Mouse (Mus musculus) limb, embryonic 11.5 days (tissue): ENCODE data around the gene Rab4b. TPM values are rescaled to one million over a fixed set of nuclear protein-coding genes. Genes with fewer than 3 reads are reported as not detected.

ENCODE experiments used
- ATAC-seq: fragments of 200-750 bp; cut with Nextera tagmentation; 2 replicates; pipeline ENCODE4 v1.8.0; 2017; ENCODE audit warnings: low read depth; ENCODE audit not compliant: insufficient number of reproducible peaks, low FRiP score, low TSS enrichment
- DNase-seq: peaks from one replicate; pipeline ENCODE4 v3.0.0-alpha.2; 2015; ENCODE audit warnings: low spot score
- H3K27ac ChIP-seq: fragments of 300-500 bp; sonication (generic); replicated peaks from 2 replicates; pipeline ENCODE4 v1.5.1; 2014; ENCODE audit warnings: low read depth, mild to moderate bottlenecking, low read length
- H3K27me3 ChIP-seq: fragments of 300-500 bp; sonication (generic); 2 replicates; pipeline ENCODE4 v1.6.1; 2014; ENCODE audit warnings: mild to moderate bottlenecking, low read length, mixed read lengths; ENCODE audit not compliant: control insufficient read depth, insufficient read depth
- H3K36me3 ChIP-seq: fragments of 300-500 bp; sonication (generic); 2 replicates; pipeline ENCODE4 v1.6.1; 2014; ENCODE audit warnings: mild to moderate bottlenecking, low read length, moderate library complexity, mixed read lengths; ENCODE audit not compliant: control insufficient read depth, insufficient read depth
- H3K4me1 ChIP-seq: fragments of 300-500 bp; sonication (generic); 2 replicates; pipeline ENCODE4 v1.6.1; 2014; ENCODE audit warnings: low read length, mixed read lengths; ENCODE audit not compliant: control insufficient read depth, insufficient read depth
- H3K4me2 ChIP-seq: fragments of 300-500 bp; sonication (generic); 2 replicates; pipeline ENCODE4 v1.6.1; 2014; ENCODE audit warnings: low read depth, mild to moderate bottlenecking, moderate library complexity; ENCODE audit not compliant: severe bottlenecking
- H3K4me3 ChIP-seq: fragments of 300-500 bp; sonication (generic); 2 replicates; pipeline ENCODE4 v1.5.1; 2014; ENCODE audit warnings: low read depth, low read length
- H3K9ac ChIP-seq: fragments of 300-500 bp; sonication (generic); 2 replicates; pipeline ENCODE4 v1.6.1; 2014; ENCODE audit warnings: mild to moderate bottlenecking, low read length
- H3K9me3 ChIP-seq: fragments of 300-500 bp; sonication (generic); 2 replicates; pipeline ENCODE4 v1.6.1; 2016; ENCODE audit warnings: low read length; ENCODE audit not compliant: control insufficient read depth
- WGBS: fragments of 180-500 bp; shearing (Covaris S2); extraction: QIAGEN DNeasy Blood & Tissue Kit; methylation state at CpG from one replicate; pipeline ENCODE4 v1.1.7; 2014; 5-methylcytosine and 5-hydroxymethylcytosine counted together
- polyA plus RNA-seq: library from polyadenylated mRNA; unstranded; fragments of >200 nt; fragmentation: Nextera tagmentation; extraction: Ambion mirVana; gene quantifications from 2 replicates; pipeline ENCODE4 v1.2.1, GENCODE M21; 2014

The Rab4b gene
- polyA plus RNA-seq, 1 experiment from 2014 or later: 55.1 TPM

GRCm38 (mm10) chr7:27159882-27160281 lies 18.8 kb downstream of the Rab4b start:
- Histone ChIP-seq H3K4me3 (no peak overlapping the region), H3K4me2 (no peak overlapping the region), H3K9me3 (no peaks in the 10 kb centered on the region), H3K4me1 (peaks cover 13% of the 10 kb centered on the region), H3K9ac (no peak overlapping the region), H3K27ac (no peak overlapping the region), H3K36me3 (peaks cover 12% of the 10 kb centered on the region), H3K27me3 (no peaks in the 10 kb centered on the region)
- DNase-seq (peak; percentile 82), ATAC-seq (peak; percentile 86)
- 22% methylated on average over 8 of the region's 8 CpGs for WGBS

GRCm38 (mm10) chr7:27159256-27159655 lies 19.4 kb downstream of the Rab4b start:
- H3K4me3 ChIP-seq: no peak overlapping the region
- no peak overlapping the region for H3K4me2 ChIP-seq
- no peak for ATAC-seq
- 98% methylated on average over 6 of the region's 6 CpGs for WGBS
- no peak overlapping the region for H3K9ac ChIP-seq
- peaks cover 8% of the 10 kb centered on the region; the same call in 1 of the 2 replicates for H3K4me1 ChIP-seq
- no peaks in the 10 kb centered on the region for H3K27me3 ChIP-seq
- DNase-seq: no peak
- H3K36me3 ChIP-seq: peaks cover 8% of the 10 kb centered on the region
- H3K9me3 ChIP-seq: no peaks in the 10 kb centered on the region
- no peak overlapping the region for H3K27ac ChIP-seq

GRCm38 (mm10) chr7:27158171-27158570 lies 20.5 kb downstream of the Rab4b start:
- Histone ChIP-seq H3K27ac (no peak overlapping the region), H3K4me1 (0 out of 2 replicates have a peak, but pooled peaks cover 3% of the 10 kb centered on the region), H3K9ac (no peak overlapping the region), H3K27me3 (no peaks in the 10 kb centered on the region), H3K9me3 (no peaks in the 10 kb centered on the region), H3K4me3 (no peak overlapping the region), H3K36me3 (peaks cover 6% of the 10 kb centered on the region), H3K4me2 (no peak overlapping the region)
- DNase-seq: no peak
- WGBS: 95% methylated on average over 9 of the region's 9 CpGs
- ATAC-seq: no peak

GRCm38 (mm10) chr7:27156005-27156404 lies 22.7 kb downstream of the Rab4b start:
- Histone ChIP-seq H3K4me2 (no peak overlapping the region), H3K9ac (no peak overlapping the region), H3K27me3 (no peaks in the 10 kb centered on the region), H3K9me3 (no peaks in the 10 kb centered on the region), H3K4me1 (no peaks in the 10 kb centered on the region), H3K4me3 (no peak overlapping the region), H3K27ac (no peak overlapping the region), H3K36me3 (peaks cover 6% of the 10 kb centered on the region)
- ATAC-seq: no peak
- no peak for DNase-seq
- WGBS: 79% methylated on average over 13 of the region's 13 CpGs

- DNase-seq: no peak
- Histone ChIP-seq H3K9ac (no peak within 1 kb of the TSS), H3K4me1 (no peaks in the 10 kb centered on the region), H3K9me3 (no peaks in the 10 kb centered on the region), H3K4me2 (no peak within 1 kb of the TSS), H3K4me3 (no peak within 1 kb of the TSS), H3K36me3 (peaks cover 3% of the 10 kb centered on the region), H3K27me3 (no peaks in the 10 kb centered on the region), H3K27ac (no peak within 1 kb of the TSS)
- no peak for ATAC-seq
- WGBS: 81% methylated on average over 10 of the region's 10 CpGs
Observed at GRCm38 (mm10) chr7:27153205-27153764, 25.4 kb downstream of the Rab4b start, which contains the start of gene Cyp2t4. Gene Cyp2t4 (plus strand): TSS chr7:27153714.

- no peak overlapping the region for H3K4me2 ChIP-seq
- ATAC-seq: no peak
- H3K27ac ChIP-seq: no peak overlapping the region
- H3K4me3 ChIP-seq: no peak overlapping the region
- H3K9ac ChIP-seq: no peak overlapping the region
- H3K4me1 ChIP-seq: no peaks in the 10 kb centered on the region
- DNase-seq: no peak
- no peaks in the 10 kb centered on the region for H3K36me3 ChIP-seq
- no peaks in the 10 kb centered on the region for H3K27me3 ChIP-seq
- 60% methylated on average over 8 of the region's 8 CpGs for WGBS
- peaks cover 4% of the 10 kb centered on the region; the same call in 1 of the 2 replicates for H3K9me3 ChIP-seq
Observed at GRCm38 (mm10) chr7:27136410-27136996, 42.2 kb downstream of the Rab4b start.

- Histone ChIP-seq H3K4me2 (no peak overlapping the region), H3K27ac (no peak overlapping the region), H3K9ac (no peak overlapping the region), H3K4me1 (no peaks in the 10 kb centered on the region), H3K36me3 (no peaks in the 10 kb centered on the region), H3K4me3 (no peak overlapping the region), H3K9me3 (no peaks in the 10 kb centered on the region; the same call in 1 of the 2 replicates), H3K27me3 (no peaks in the 10 kb centered on the region)
- ATAC-seq (no peak), DNase-seq (no peak)
- 79% methylated on average over 4 of the region's 4 CpGs for WGBS
Observed at GRCm38 (mm10) chr7:27133757-27134156, 44.9 kb downstream of the Rab4b start.

GRCm38 (mm10) chr7:27133156-27133555 lies 45.5 kb downstream of the Rab4b start:
- no peak overlapping the region for H3K9ac ChIP-seq
- H3K9me3 ChIP-seq: no peaks in the 10 kb centered on the region; the same call in 1 of the 2 replicates
- H3K4me3 ChIP-seq: no peak overlapping the region
- no peaks in the 10 kb centered on the region for H3K36me3 ChIP-seq
- DNase-seq: no peak
- no peaks in the 10 kb centered on the region for H3K27me3 ChIP-seq
- WGBS: 74% methylated on average over 12 of the region's 12 CpGs
- no peaks in the 10 kb centered on the region for H3K4me1 ChIP-seq
- no peak overlapping the region for H3K4me2 ChIP-seq
- no peak overlapping the region for H3K27ac ChIP-seq
- no peak for ATAC-seq
